Mouse (Mus musculus) midbrain, embryonic 14.5 days (tissue): ENCODE data around the gene Pigk. TPM values are rescaled to one million over a fixed set of nuclear protein-coding genes. Genes with fewer than 3 reads are reported as not detected.

Experiments used
- ATAC-seq: fragments of 200-750 bp; cut with Nextera tagmentation; 2 replicates; pipeline ENCODE4 v1.8.0; 2017; ENCODE audit warnings: moderate number of reproducible peaks, moderate library complexity; ENCODE audit not compliant: low FRiP score, low TSS enrichment
- DNase-seq: peaks from one replicate; pipeline ENCODE4 v3.0.0-alpha.2; 2015
- H3K27ac ChIP-seq: fragments of 300-500 bp; sonication (generic); replicated peaks from 2 replicates; pipeline ENCODE4 v1.5.1; 2014; ENCODE audit warnings: mild to moderate bottlenecking, low read depth, low read length, moderate library complexity
- H3K27me3 ChIP-seq: fragments of 300-500 bp; sonication (generic); 2 replicates; pipeline ENCODE4 v1.6.1; 2014; ENCODE audit warnings: low read length, control low read depth, mixed read lengths; ENCODE audit not compliant: control insufficient read depth, insufficient read depth
- H3K36me3 ChIP-seq: fragments of 300-500 bp; sonication (generic); 2 replicates; pipeline ENCODE4 v1.6.1; 2014; ENCODE audit warnings: low read length, control low read depth; ENCODE audit not compliant: control insufficient read depth, insufficient read depth
- H3K4me1 ChIP-seq: fragments of 300-500 bp; sonication (generic); 2 replicates; pipeline ENCODE4 v1.6.1; 2014; ENCODE audit warnings: mild to moderate bottlenecking, antibody characterized with exemption, low read length, control low read depth; ENCODE audit not compliant: control insufficient read depth, insufficient read depth
- H3K4me2 ChIP-seq: fragments of 300-500 bp; sonication (generic); 2 replicates; pipeline ENCODE4 v1.6.1; 2014; ENCODE audit warnings: mild to moderate bottlenecking, low read length, moderate library complexity
- H3K4me3 ChIP-seq: fragments of 300-500 bp; sonication (generic); replicated peaks from 2 replicates; pipeline ENCODE4 v1.5.1; 2014; ENCODE audit warnings: low read depth, low read length
- H3K9ac ChIP-seq: fragments of 300-500 bp; sonication (generic); replicated peaks from 2 replicates; pipeline ENCODE4 v1.6.1; 2014; ENCODE audit warnings: mild to moderate bottlenecking, low read length, moderate library complexity
- H3K9me3 ChIP-seq: fragments of 300-500 bp; sonication (generic); 2 replicates; pipeline ENCODE4 v1.6.1; 2016; ENCODE audit warnings: low read length, control low read depth, mixed read lengths; ENCODE audit not compliant: control insufficient read depth
- WGBS: fragments of 180-500 bp; shearing (Covaris S2); extraction: QIAGEN DNeasy Blood & Tissue Kit; methylation state at CpG from one replicate; pipeline ENCODE4 v1.1.7; 2014; 5-methylcytosine and 5-hydroxymethylcytosine counted together
- polyA plus RNA-seq: library from polyadenylated mRNA; unstranded; fragments of >200 nt; fragmentation: Nextera tagmentation; extraction: Ambion mirVana; gene quantifications from 2 replicates; pipeline ENCODE4 v1.2.1, GENCODE M21; 2014

The Pigk gene
- polyA plus RNA-seq, 1 experiment from 2014 or later: 50.6 TPM

- H3K4me2 ChIP-seq: no peak overlapping the region
- no peak overlapping the region for H3K4me3 ChIP-seq
- DNase-seq (peak; percentile 58), ATAC-seq (peak; percentile 22; the same call in 1 of the 2 replicates)
- WGBS: 66% methylated on average over 17 of the region's 17 CpGs
- no peaks in the 10 kb centered on the region for H3K27me3 ChIP-seq
- no peak overlapping the region for H3K9ac ChIP-seq
- H3K4me1 ChIP-seq: peaks cover 31% of the 10 kb centered on the region
- H3K9me3 ChIP-seq: no peaks in the 10 kb centered on the region
- peak overlapping the region; percentile 28; the same call in 1 of the 2 replicates for H3K27ac ChIP-seq
- no peaks in the 10 kb centered on the region for H3K36me3 ChIP-seq
These were observed 160.8 kb downstream of the Pigk start for GRCm38 (mm10) chr3:152874431-152875355.

GRCm38 (mm10) chr3:152875723-152876290 lies 161.9 kb downstream of the Pigk start:
- no peak for ATAC-seq
- DNase-seq: no peak
- H3K9me3 ChIP-seq: no peaks in the 10 kb centered on the region

GRCm38 (mm10) chr3:152880121-152880835 lies 166.4 kb downstream of the Pigk start:
- no peak overlapping the region for H3K9ac ChIP-seq
- H3K27me3 ChIP-seq: no peaks in the 10 kb centered on the region
- H3K4me2 ChIP-seq: no peak overlapping the region
- ATAC-seq: no peak
- DNase-seq: peak; percentile 53
- no peaks in the 10 kb centered on the region for H3K9me3 ChIP-seq
- H3K36me3 ChIP-seq: no peaks in the 10 kb centered on the region
- H3K4me1 ChIP-seq: peaks cover 20% of the 10 kb centered on the region
- H3K4me3 ChIP-seq: no peak overlapping the region
- WGBS: 34% methylated on average over 15 of the region's 15 CpGs
- no peak overlapping the region for H3K27ac ChIP-seq

More at GRCm38 (mm10) chr3:152875723-152876290, 161.9 kb downstream of the Pigk start:
- WGBS: 86% methylated on average over 6 of the region's 6 CpGs
- Histone ChIP-seq H3K27ac (no peak overlapping the region), H3K4me2 (no peak overlapping the region), H3K27me3 (no peaks in the 10 kb centered on the region), H3K4me1 (peaks cover 40% of the 10 kb centered on the region), H3K9ac (no peak overlapping the region), H3K4me3 (no peak overlapping the region), H3K36me3 (no peaks in the 10 kb centered on the region)

- DNase-seq (no peak), ATAC-seq (no peak)
- H3K27ac ChIP-seq: no peak overlapping the region
These were observed 167.8 kb downstream of the Pigk start for GRCm38 (mm10) chr3:152881706-152882105.

GRCm38 (mm10) chr3:152883556-152883955 lies 169.7 kb downstream of the Pigk start:
- H3K27me3 ChIP-seq: no peaks in the 10 kb centered on the region
- DNase-seq (no peak), ATAC-seq (no peak)
- no peaks in the 10 kb centered on the region for H3K9me3 ChIP-seq
- no peak overlapping the region for H3K4me2 ChIP-seq
- peaks cover 20% of the 10 kb centered on the region for H3K4me1 ChIP-seq
- no peaks in the 10 kb centered on the region for H3K36me3 ChIP-seq
- no peak overlapping the region for H3K9ac ChIP-seq
- no peak overlapping the region for H3K27ac ChIP-seq
- no peak overlapping the region for H3K4me3 ChIP-seq
- WGBS: 66% methylated on average over 3 of the region's 3 CpGs

More at GRCm38 (mm10) chr3:152881706-152882105, 167.8 kb downstream of the Pigk start:
- WGBS: 75% methylated on average over 4 of the region's 4 CpGs
- no peaks in the 10 kb centered on the region for H3K27me3 ChIP-seq
- peaks cover 20% of the 10 kb centered on the region for H3K4me1 ChIP-seq
- H3K4me3 ChIP-seq: no peak overlapping the region
- no peak overlapping the region for H3K4me2 ChIP-seq
- no peaks in the 10 kb centered on the region for H3K36me3 ChIP-seq
- H3K9me3 ChIP-seq: no peaks in the 10 kb centered on the region
- H3K9ac ChIP-seq: no peak overlapping the region

GRCm38 (mm10) chr3:152886749-152887148 lies 172.8 kb downstream of the Pigk start:
- Histone ChIP-seq H3K4me1 (peaks cover 7% of the 10 kb centered on the region; the same call in 1 of the 2 replicates), H3K27ac (no peak overlapping the region), H3K9ac (no peak overlapping the region), H3K36me3 (no peaks in the 10 kb centered on the region), H3K9me3 (no peaks in the 10 kb centered on the region), H3K27me3 (no peaks in the 10 kb centered on the region), H3K4me3 (no peak overlapping the region), H3K4me2 (no peak overlapping the region)
- ATAC-seq (no peak), DNase-seq (no peak)

- Histone ChIP-seq H3K9ac (no peak overlapping the region), H3K4me3 (no peak overlapping the region), H3K4me2 (no peak overlapping the region), H3K27ac (no peak overlapping the region), H3K4me1 (peaks cover 5% of the 10 kb centered on the region; the same call in 1 of the 2 replicates), H3K27me3 (no peaks in the 10 kb centered on the region), H3K9me3 (no peaks in the 10 kb centered on the region), H3K36me3 (no peaks in the 10 kb centered on the region)
- DNase-seq: no peak
- no peak for ATAC-seq
- WGBS: 74% methylated on average over 7 of the region's 7 CpGs
These were observed 174.2 kb downstream of the Pigk start for GRCm38 (mm10) chr3:152888116-152888515.

- ATAC-seq: no peak
- 72% methylated on average over 4 of the region's 4 CpGs for WGBS
- no peaks in the 10 kb centered on the region for H3K36me3 ChIP-seq
- no peaks in the 10 kb centered on the region for H3K9me3 ChIP-seq
- no peak overlapping the region for H3K27ac ChIP-seq
- H3K4me2 ChIP-seq: no peak overlapping the region
- no peak for DNase-seq
- H3K27me3 ChIP-seq: no peaks in the 10 kb centered on the region
- no peak overlapping the region for H3K9ac ChIP-seq
- no peak overlapping the region for H3K4me3 ChIP-seq
- H3K4me1 ChIP-seq: no peaks in the 10 kb centered on the region
These were observed 181.0 kb downstream of the Pigk start for GRCm38 (mm10) chr3:152894935-152895334.
